Mouse (Mus musculus) thymus, postnatal 10 days (tissue): ENCODE data around the gene Map3k11.

Experiments
- DNase-seq, 2 experiments: peaks; one replicate each; pipeline ENCODE4 v3.0.0; 2021; ENCODE audit warnings: low spot score in 2 of 2

Gene Map3k11

DNA sequence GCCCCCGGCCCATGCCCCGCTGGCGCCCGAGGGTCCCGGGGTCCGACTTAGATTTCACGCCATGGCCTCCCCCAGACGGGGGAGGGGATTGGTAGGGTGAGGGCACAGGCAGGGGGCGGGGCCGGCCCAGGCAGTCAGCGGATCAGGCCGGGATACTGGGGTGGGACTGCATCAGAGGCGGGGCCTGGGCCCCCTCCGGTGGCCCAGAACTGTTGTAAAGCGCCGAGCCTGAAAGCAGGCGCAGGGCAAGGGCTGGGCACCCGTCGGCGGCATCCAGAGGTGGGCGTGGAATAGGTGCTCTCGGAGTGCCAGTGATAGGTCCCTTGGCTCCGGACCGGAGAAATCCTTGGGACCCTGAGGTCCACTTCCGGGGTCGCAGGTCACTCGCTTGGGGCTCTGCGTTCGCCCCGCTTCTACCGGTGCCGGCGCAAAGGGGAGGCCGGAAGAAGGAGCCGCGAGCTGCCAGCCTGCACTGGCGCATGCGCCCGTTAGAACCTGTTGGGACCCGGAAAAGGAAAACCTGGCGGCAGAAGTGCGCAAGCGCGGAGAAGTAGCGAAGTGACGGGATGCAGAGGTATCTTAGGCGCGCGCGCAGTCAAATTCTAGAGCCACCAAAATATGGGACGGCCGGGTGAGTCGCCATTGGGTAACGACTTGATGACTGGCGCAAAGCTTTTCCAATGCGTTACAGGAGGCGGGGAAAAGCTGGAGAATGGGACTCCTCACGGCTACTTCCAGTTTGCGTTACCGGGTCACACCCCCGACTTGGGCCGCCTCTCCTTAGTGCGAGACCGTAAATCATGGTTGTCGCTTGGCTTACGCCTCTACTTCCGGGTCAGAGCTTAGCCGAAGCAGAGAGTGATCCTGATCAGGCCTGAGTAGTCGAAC, at the start of gene Map3k11, which contains the start of gene Pcnx3:
Map3k11 (plus strand) TSS at position 543 of the 888 bp plus-strand sequence.
Pcnx3 (minus strand) TSS at position 709 of the 888 bp plus-strand sequence.
- DNase-seq, result peak; percentile 96

GRCm38 (mm10) chr19:5640339-5640738, 48.2 kb upstream of the Map3k11 start:
- DNase-seq, result no peak

- no peak for DNase-seq
Measured at GRCm38 (mm10) chr19:5641021-5641420, 47.5 kb upstream of the Map3k11 start.

GRCm38 (mm10) chr19:5641641-5642040, 46.9 kb upstream of the Map3k11 start:
- DNase-seq, result no peak

GRCm38 (mm10) chr19:5645280-5645679, 43.3 kb upstream of the Map3k11 start:
- DNase-seq, result no peak

DNA sequence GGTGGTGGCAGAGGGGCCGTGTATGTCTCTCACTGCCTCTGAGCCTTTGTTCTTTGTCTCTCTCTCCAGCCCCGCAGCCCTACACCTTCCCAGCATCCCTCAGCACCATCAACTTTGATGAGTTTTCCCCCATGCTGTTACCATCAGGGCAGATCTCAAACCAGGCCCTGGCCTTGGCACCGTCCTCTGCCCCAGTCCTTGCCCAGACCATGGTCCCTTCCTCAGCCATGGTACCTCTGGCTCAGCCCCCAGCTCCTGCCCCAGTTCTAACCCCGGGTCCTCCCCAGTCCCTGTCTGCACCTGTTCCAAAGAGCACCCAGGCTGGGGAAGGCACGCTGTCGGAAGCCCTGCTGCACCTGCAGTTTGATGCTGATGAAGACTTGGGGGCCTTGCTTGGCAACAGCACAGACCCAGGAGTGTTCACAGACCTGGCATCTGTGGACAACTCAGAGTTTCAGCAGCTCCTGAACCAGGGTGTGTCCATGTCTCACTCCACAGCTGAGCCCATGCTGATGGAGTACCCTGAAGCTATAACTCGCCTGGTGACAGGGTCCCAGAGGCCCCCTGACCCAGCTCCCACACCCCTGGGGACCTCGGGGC, 41.7 kb upstream of the Map3k11 start:
- DNase-seq, result no peak

- DNase-seq, result no peak
Measured at GRCm38 (mm10) chr19:5647791-5648190, 40.8 kb upstream of the Map3k11 start.

DNA sequence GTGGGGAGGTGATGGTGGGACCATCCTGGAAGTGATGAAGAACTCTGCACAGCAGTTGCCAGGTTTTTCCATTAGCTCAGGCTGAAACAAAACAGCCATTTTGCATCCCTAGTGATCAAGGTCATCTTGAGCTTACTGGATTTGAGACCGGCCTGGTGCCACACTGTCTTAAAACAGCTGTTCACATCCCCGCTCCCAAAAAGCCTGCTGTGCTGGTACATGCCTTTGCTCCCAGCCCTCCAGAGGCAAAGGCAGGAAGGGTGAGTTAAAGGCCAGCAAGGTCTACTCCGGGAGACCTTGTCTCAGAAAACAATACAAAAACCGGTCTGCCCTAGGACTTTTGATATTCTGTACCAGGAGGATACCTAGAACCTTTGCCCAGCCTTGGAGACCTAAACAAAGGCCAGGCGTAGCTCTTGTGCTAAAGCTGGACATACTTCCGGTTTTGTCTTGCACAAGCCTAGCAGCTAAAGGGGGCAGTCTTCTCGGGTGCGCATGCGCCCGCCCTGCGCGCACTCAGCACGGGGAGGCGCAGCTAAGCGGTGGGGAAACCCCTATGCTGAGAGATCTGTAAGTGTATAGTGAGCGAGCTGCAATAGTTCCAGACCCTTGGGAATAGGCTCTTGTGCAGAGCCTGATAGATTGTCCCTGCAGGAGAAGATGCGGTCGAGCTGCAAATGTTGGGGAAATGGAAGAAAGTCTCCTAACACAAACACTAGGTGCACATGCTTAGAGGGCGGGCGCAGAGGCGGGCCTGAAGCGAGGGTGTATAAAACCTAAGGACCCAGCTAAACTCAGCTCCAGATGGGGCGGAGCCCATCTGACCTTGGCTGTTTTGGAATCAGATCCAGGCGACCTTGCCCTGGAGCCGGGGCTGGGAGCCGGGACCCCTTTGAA, 39.9 kb upstream of the Map3k11 start:
- peak; percentile 79 to 81 for DNase-seq

DNA sequence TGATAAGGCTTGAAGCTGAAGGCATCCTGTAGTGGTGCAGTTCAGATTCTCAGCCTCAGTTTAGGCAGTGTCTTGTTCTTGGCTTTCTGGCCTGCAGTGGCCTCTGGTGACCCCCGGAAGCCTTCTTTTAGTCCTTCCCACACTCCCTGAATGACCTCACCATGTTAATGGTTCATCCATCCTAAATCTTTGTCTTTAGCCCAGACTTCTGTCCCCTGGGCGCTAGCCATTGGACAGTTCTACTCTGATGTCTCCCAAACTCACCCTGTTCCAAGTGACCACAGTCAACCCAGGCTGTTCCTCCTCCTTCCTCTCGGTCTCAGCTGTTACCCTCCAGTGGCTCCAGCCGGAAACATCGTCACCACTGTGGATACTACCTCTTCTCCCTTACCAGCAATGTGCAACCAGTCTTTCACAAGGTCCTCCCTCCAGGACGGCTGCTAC, 39.2 kb upstream of the Map3k11 start:
- no peak for DNase-seq

DNA sequence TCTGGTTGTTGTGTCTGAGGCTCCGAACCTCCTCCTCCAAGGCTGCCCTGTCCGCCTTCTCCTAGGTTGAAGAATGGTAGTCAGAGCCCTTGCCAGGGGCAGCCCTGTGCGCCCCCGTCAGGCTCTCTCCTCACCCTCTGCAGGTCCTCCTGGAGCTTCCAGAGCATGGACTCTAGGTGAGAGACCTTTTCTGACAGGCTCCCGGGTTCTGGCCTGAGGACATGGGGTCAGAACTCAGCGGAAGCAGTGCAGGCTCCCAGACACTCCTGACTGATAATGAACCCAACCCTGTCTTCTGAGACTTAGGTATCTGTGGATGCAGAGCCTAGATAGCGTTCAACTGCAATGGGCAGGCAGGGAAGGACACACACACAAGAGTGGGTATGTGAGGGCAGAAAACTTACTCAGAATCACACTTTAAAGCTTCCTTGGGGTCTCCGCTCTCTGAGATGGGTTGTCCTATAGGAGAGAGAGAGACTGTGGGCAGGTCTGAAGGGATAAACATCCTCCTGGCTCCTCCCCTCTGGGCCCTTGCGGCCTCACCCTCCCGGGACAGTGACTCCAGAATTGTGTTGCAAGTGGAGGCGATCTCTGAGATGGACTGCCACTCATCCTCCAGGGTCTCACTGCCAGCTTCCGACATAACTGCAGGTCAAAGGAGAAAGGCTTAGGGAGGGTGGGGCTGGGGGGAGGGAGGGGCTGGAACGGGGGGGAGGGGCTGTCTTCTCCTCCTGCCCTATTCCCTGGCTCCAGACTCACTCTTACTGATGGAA, 36.9 kb upstream of the Map3k11 start:
- DNase-seq, result no peak

GRCm38 (mm10) chr19:5652570-5652969, 36.0 kb upstream of the Map3k11 start:
- no peak for DNase-seq

DNA sequence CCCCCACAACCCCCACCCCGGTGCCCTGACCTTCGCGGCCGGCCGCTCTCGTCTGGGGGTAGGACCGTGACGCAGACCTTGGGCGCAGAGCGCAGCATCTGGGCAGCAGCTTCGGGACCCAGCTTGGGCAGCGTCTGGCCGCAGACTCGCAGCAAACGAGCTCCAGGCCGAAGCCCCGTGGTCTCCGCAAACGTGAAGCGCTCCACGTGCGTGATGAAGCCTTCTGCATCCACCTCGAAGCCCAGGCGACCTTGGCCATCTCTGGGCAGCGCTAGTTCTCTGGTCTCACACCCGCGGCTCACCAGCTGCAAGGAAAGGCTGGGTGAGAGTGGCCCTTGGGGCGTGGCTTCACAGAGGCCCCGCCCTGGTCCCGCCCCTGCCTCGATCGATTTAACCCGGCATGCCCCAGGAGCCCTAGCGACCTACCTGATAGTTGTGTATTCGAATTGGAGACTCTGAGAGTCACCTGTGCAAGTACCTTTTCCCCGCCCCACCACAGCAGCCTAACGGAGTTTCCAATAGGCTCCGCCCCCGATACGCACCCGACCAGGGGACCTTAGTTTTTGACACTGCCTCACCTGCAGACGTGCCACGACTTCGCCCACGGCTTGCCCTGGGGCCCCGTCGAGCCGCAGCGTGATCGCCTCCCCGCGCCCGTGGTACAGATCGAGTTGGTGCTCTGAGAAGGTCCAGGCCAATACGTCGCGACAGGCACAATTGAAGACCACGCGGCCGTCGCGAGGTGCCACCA, 34.4 kb upstream of the Map3k11 start:
- DNase-seq, result no peak

GRCm38 (mm10) chr19:5654720-5655298, 33.7 kb upstream of the Map3k11 start:
- no peak for DNase-seq

DNA sequence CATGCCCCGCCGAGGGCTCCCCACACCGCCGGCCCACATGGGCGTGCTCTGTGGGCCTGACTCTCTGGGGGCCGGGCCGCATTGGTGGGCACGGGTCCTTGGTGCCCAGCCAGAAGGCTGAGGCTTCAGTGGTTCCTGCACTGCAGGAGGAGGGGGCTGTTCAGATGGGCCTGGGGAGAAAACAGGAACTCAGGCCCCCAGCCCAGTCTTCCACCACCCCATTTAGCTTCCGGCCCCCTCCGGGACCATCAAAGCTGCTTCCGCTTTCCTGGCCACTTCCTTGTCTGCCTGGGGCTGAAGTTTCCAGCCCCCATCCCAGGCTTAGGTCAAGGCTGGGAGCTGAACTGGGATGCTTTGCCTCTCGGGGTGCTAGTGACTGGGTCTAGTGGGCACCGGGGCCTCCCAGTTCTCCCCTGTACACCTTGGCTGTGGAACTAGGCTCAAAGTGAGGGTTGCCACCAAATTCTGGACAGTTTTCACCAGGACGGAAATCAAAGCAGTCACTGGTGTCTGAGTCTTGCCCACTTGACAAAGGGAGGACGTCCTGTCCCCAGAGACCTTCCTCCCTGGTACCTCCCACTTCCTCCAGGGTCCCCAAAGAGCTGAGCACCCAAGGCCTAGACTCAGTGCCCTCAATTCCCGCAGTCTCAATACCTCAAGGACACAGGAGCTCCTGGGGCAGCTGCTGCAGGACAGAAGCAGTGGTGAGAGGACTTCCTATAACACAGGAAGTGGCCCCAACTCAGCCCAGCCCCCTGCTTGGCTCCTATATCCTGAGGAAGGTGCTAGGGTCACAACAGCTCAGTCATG, 27.4 kb upstream of the Map3k11 start:
- DNase-seq, result peak; percentile 54 to 62

GRCm38 (mm10) chr19:5662310-5662709, 26.2 kb upstream of the Map3k11 start:
- DNase-seq, result peak; percentile 44 to 53

DNA sequence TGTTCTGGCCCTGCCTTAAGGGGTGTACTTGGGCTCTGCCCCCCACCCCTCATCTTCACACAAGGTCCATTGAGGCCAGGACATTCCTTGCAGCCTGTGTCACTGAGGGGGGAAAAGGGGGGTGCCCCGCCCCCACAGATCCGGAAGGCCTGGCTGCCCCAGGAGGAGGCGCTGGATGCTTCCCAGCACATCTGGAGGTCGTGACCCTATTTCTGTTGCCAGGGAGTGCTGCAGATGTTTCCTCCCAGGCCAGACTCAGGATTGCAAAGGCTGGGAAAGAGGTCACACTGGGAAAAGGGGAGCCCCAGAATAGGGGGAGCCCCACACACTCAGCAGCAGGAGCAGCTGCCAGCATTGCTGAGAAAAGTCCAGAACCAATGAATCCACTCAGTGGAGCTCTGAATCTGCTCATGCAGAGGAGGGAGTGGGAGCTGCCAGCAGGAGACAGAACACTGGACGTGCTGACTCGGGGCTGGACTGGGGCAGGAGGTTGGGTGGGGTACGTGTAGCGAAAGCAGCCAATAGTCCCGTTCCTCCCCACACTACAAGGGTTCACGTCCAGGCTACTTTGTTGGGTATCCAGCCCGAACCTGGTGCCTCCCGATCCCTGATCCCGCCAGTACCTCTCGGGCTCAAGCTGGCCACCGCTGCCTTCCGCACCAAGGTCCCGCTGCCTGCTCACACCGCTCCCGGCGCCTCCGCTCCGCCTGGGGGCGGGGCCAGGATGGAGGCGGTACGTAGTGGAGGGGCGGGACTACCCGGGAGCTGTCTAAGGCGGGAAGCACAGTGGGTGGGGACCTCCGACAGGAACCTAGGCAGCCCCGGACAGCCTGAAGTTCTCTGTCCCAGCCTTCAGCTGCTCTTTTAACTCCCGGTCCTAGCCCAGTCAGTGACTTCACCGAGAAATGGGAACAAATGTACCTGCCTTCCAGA, 25.3 kb upstream of the Map3k11 start, which contains the start of gene Sipa1:
Sipa1 (minus strand) TSS at position 727 of the 933 bp plus-strand sequence.
- peak; percentile 93 to 96 for DNase-seq

GRCm38 (mm10) chr19:5664669-5665257, 23.8 kb upstream of the Map3k11 start:
- DNase-seq, result no peak

- no peak for DNase-seq
Measured at GRCm38 (mm10) chr19:5665465-5665864, 23.1 kb upstream of the Map3k11 start.
